Mouse (Mus musculus) small intestine, adult 2 months (tissue): ENCODE results near the gene Mrm2.

Experiments used
- CTCF ChIP-seq: fragments of 200-500 bp; IDR thresholded peaks from 2 replicates; pipeline ENCODE4 v1.5.1; 2012; ENCODE audit warnings: low read depth, mild to moderate bottlenecking, control low read depth, inconsistent platforms, low read length, moderate library complexity, mixed read lengths; ENCODE audit not compliant: insufficient replicate concordance, insufficient read length; ENCODE audit errors: extremely low read depth
- POLR2A ChIP-seq: fragments of 200-500 bp; IDR thresholded peaks from 2 replicates; pipeline ENCODE4 v1.6.1; 2012; ENCODE audit warnings: low read depth, mild to moderate bottlenecking, control low read depth, inconsistent platforms, low read length, moderate library complexity

DNA sequence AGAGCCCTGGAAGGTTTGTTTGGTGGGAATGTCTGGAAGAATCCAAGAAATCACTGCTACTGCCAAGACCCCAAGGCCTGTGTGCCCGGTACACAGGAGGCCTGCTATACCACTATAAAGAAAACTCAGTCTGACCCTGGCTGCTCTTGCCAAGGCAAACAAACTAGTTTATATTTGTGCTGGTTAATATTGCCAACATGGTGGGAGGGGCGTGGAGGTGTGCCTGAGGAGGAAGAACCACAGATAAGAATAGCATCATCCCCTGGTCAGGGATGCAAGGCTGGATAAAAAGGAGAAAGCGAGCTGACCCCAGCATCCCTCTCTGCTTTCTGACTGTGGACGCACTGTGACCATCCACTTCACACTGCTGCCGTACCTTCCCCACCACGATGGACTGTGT is 20.7 kb upstream of the Mrm2 start:
- TF ChIP-seq CTCF, result no peak
- TF ChIP-seq POLR2A, result no peak
